Mouse (Mus musculus) spleen, adult 2 months (tissue): ENCODE results near the gene Adcy2.

Experiments used
- CTCF ChIP-seq: fragments of 200-500 bp; IDR thresholded peaks from 2 replicates; pipeline ENCODE4 v1.5.1; 2011; ENCODE audit warnings: mild to moderate bottlenecking, inconsistent platforms; ENCODE audit not compliant: insufficient read depth, insufficient read length, insufficient replicate concordance; ENCODE audit errors: extremely low read depth
- POLR2A ChIP-seq: fragments of 200-500 bp; IDR thresholded peaks from 2 replicates; pipeline ENCODE4 v1.6.1; 2011; ENCODE audit warnings: low read depth, low read length, inconsistent platforms

DNA sequence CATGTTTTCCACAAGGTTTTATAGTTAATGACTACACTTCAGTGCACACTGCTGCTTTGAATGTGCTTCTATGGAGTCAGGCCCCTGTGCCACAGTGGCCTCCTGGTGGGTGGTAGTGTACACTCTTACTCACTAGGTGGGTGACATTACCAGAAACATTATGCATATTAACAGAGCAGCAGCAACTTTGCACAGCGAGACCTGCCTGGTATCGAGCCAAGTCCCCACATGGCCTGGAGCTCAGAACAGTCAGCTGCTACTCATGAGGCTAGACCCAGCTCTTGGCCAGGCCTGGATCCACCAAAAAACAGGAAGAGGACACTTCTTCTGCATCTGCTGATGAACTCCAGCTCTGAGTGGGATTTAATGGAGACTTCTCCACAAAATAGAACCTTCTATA lies 13.6 kb downstream of the Adcy2 start:
- no peak for TF ChIP-seq CTCF
- TF ChIP-seq POLR2A, result no peak
